Mouse (Mus musculus): ENCODE data around the gene Cltc.

- no peak for TF ChIP-seq CTCF (IDR thresholded peaks at IDR 0.05; ENCODE audit: extremely low read depth, insufficient read depth, low read length)
- no peak for TF ChIP-seq POLR2A (IDR thresholded peaks at IDR 0.05; ENCODE audit: extremely low read depth, insufficient read depth, low read length)
Observed at GRCm38 (mm10) chr11:86650676-86651075, 106.7 kb downstream of the Cltc start.

All from cortical plate, adult 2 months (tissue).